Mouse (Mus musculus) monocyte, adult 5-6 weeks (primary cell): ENCODE measurements around the gene Rpsa. TPM values are rescaled to one million over a fixed set of nuclear protein-coding genes. Genes with fewer than 3 reads are reported as not detected.

Source experiments
- ATAC-seq: fragments of 153-309, 156-312 bp; replicated peaks from 2 replicates; pipeline ENCODE4 v1.8.0; 2017; ENCODE audit warnings: mild to moderate bottlenecking; ENCODE audit not compliant: low TSS enrichment, insufficient number of reproducible peaks, severe bottlenecking, poor library complexity, low FRiP score
- total RNA-seq: library from RNA; stranded (forward); fragments of 200-1000, 200-491, 200-594 nt; gene quantifications from 3 replicates; pipeline ENCODE4 v1.2.3, GENCODE M21; 2017

Rpsa gene
- total RNA-seq, 1 experiment from 2014 or later = 2,564 TPM

DNA sequence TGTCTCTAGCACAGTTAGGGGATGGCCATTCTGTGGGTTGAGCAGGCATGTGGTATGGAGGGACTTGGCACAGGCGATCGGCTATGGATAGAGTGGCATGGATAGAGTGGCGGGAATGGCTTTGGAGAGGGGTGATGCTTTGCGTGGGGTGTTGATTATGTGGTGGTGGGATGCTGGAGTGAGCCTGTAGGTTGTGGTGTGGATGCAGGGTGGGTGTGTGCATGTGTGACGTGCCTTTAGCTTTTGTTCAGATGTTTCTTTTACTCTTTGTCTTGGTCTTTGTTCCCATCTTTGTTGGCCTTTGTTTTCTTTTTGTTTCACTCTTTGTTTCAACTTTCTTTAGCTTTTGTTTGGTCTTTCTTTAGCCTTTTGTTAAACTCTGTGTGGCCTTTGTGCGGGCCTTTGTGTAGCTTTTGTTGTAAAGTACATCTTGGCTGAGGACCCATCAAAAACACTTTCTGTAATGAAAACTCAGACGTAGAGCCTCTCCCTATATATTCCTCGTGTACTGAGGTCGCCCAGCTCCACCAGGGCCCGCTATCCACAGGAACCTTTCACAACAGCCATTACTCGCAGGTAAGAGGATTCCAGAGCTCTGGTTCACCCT lies 21.8 kb downstream of the Rpsa start, which contains the start of gene Mobp:
Gene Mobp (plus strand): TSS at position 486 of the 607 bp plus-strand sequence.
- ATAC-seq = no peak

DNA sequence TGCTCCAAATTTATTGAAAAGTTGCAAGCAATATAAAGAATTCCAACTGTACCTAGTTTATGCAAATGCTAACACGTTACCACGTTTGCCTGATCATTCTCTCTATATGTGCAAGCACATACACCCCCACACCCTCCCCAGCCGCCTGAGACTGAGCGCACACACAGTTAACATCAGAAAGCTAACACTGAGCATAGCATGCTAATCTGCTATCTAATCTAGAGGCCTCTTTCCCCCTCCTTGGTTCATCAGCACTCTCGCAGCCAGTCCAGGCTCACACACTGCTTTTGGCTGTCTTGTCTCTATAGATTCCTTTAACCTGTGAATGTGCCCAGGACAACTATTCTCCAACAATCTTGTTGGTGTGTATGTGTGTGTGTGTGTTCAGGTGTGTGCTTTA lies 23.7 kb downstream of the Rpsa start:
- ATAC-seq = no peak

DNA sequence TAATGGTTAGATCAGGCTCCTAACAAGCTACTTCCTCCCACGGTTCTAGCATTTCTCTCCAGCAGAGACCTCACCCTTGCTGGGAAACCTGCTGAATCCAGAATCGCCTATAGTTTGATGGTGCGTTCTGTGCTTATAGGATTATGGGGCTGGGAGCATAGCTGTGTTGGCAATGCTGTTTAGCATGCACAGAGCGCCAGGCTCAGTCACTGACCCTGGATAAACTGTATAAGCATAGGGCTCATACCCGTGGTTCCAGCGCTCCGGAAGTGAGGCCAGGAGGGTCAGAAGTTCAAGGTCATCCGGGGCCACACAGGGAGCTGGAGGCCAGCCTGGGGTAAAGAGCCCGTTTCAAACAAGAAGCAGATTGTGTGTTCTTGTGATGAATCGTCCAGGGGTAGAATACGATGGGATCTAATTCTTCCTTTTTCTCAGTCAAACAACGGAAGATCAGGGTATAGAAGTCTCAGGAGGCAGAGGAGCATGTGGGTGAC lies 24.5 kb downstream of the Rpsa start:
- ATAC-seq = no peak

DNA sequence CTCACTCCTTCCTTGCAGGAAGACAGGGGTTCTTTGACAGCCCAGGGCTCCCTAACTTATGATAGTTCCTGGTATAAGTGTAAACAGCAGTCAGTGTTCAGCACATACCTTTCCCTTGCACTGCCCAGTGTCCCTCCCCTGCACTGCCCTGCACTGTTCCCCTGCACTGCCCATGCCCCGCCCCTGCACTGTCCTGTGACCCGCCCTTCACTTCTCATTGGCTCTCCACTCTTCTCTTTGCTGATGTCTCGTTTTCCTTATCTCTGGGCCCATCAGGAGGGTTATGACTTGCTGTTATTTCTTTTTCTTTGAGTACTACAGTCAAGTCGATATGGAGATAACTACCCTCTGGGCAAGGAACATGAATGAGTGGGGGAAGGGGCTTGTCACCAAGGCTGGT lies 30.6 kb downstream of the Rpsa start:
- ATAC-seq = no peak

DNA sequence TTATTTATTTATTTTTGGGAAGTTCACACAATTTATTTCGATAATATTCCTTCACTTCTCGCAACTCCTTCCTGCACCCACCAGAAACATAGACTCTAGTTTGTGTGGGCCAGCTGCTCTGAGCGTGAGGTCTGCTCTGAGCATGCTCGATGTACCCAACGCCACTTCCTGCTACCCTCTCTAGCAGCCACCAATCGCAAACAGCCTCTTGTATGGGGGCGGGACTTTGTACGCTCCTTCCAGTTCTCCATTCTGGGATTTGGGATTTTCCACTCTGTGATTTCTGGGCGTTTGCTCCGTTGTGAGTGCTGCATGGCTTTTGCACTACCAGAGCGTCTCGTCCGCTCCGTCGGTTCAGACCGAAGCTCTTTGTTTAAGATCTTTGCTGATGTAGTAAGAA lies 36.4 kb downstream of the Rpsa start:
- no peak for ATAC-seq

DNA sequence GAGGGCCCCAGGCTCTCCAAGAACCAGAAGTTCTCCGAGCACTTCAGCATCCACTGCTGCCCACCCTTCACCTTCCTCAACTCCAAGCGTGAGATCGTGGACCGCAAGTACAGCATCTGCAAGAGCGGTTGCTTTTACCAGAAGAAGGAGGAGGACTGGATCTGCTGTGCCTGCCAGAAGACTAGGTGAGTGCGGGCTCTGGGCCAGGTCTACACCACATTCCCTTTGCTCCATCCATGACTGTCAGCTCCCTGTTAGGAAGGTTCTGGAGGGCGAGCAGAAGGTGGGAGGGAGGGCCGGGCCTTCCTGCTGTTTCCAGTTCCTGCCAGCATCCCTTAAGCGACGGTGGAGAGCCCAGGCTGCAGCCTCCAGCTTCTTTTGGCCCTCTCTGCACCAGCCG lies 40.3 kb downstream of the Rpsa start:
- ATAC-seq = no peak

DNA sequence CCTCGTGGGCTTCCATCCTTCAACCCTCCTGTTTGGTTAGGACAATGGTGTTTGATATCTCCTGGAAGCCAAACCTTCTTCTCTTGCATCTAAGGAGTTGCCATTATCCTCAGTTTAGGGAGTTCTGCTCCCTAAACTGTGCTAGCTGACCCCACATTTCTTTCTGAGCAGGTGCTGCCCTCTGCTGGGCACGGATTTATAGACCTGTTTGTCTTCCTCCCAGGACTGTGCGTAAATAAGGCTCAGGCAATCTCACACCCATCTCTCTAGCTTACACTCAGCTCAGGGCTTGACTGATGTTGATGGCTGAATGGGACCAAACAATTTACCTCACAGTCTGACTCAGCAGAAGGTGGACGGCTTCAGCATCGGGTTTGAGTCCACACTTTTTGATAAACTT lies 43.8 kb downstream of the Rpsa start:
- peak; percentile 56; the same call in 1 of the 2 replicates for ATAC-seq

DNA sequence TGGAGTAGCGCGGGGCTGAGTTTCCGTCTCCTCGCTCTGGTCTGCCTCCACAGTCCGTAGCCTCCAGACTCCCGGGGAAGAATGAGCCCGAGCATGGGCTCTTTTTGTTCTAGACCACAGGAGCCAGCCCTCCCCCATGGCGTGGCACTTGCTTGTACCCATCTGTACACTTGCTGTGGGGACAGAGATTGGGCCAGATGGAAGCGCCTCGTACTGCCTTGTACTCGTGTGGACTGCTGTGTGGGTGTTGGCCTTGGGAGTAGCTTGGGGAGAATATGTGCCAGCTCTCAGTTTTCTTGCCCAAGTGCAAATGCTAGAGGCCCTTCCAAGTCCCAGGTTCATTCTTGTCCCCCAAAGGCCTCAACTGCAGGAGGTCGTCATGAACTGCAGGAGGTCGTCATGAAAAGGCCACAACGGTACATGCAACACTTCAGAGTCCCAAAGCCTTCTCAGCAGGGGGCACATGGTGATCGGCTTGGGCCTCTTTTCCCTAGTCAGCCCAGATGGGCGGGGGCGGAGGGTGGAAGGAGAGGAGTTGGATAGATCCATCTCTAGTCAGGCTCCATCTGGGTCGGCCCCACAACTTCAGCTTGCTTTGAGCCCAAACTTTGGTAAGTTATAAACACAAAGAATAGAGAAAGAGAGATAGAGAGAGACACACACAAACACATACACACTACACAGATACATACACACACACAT lies 47.1 kb downstream of the Rpsa start:
- ATAC-seq = no peak

DNA sequence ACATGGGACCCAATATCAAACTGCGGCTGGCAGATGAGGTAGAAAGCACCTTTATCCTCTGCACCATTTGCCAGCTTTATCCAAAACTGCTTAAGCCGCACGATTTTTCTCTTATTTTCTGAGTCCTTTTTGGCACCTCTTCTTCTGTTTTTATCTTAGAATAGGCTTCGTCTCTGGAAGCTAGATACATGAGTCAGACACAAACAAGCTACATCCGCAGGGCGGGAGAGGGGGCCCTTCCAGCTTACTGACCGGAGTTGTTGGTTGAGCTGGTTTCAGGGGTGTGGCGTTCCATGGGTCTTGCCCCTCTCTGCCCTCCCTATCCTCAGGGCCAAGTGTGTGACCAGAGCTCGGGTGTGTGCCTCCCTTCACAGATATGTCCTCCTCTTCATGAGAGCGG lies 51.3 kb downstream of the Rpsa start:
- no peak for ATAC-seq

Other genes with a start within 250 kb of the Rpsa start
- 34.3 to 58.8 TPM (median 53.3 TPM) in 3 replicates for gene Wdr48, start 232.8 kb upstream of the Rpsa start, total RNA-seq
- gene Gorasp1, start 190.1 kb upstream of the Rpsa start, total RNA-seq = 1.2 to 1.9 TPM (median 1.8 TPM) in 3 replicates
- not detected in 3 replicates for gene Ttc21a, start 190.1 kb upstream of the Rpsa start, total RNA-seq
- 46.8 to 67.3 TPM (median 52.6 TPM) in 3 replicates for gene Csrnp1, start 143.0 kb upstream of the Rpsa start, total RNA-seq
- 0.76 to 2.0 TPM (median 1.7 TPM) in 3 replicates for gene Xirp1, start 104.1 kb upstream of the Rpsa start, total RNA-seq
- 220 to 263 TPM (median 252 TPM) in 3 replicates for gene Cx3cr1, start 57.8 kb upstream of the Rpsa start, total RNA-seq
- gene Ccr8, start 35.6 kb upstream of the Rpsa start, total RNA-seq = 0.39 TPM in 1 of 3 replicates, not detected in the others
- gene Slc25a38, start 17.3 kb upstream of the Rpsa start, total RNA-seq = 29.0 to 46.6 TPM (median 44.2 TPM) in 3 replicates
- gene Mobp, start 22.0 kb downstream of the Rpsa start, total RNA-seq = not detected in 3 replicates
- not detected in 3 replicates for gene Myrip, start 173.8 kb downstream of the Rpsa start, total RNA-seq